Mouse (Mus musculus): Measurements from ENCODE around the gene Bsnd. TPM values are rescaled to one million over a fixed set of nuclear protein-coding genes. Genes with fewer than 3 reads are reported as not detected.

Gene Bsnd
- polyA plus RNA-seq, 1 experiment from 2014 or later = not detected

DNA sequence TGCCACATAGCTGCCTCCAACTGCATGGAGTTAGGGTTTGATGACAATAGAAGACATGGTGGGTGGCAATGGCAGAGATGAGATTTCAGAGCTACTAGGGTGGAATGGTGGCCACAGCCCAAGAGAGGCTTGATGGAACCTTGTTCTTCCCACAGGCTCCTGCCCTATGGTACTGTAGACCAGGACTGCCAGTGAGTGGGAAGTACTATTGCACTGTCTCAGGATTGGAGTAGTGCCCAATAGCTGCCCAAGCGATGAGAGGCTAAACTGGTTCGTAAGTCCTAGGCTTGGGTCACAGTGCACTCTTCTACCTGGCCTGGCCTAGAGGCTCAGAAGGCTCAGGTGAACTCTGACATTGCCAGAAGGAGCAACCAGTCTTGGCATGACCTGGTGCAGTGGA lies 32.9 kb upstream of the Bsnd start:
- Histone ChIP-seq H3K4me2 (no peak overlapping the region), H3K36me3 (ENCODE audit: control insufficient read depth, insufficient read depth, low read length) (no peaks in the 10 kb centered on the region), H3K27ac (ENCODE audit: low read depth, low read length) (no peak overlapping the region), H3K4me1 (replicated peaks; ENCODE audit: control insufficient read depth, insufficient read depth, low read length) (peaks cover 3% of the 10 kb centered on the region), H3K9me3 (ENCODE audit: control insufficient read depth, low read length) (no peaks in the 10 kb centered on the region), H3K27me3 (replicated peaks; ENCODE audit: control insufficient read depth, insufficient read depth, low read length) (no peaks in the 10 kb centered on the region), H3K4me3 (ENCODE audit: low read depth, low read length) (no peak overlapping the region), H3K9ac (ENCODE audit: low read depth, low read length) (no peak overlapping the region)
- DNase-seq (ENCODE audit: low spot score) = no peak
- WGBS = 88% methylated on average over 2 of the region's 2 CpGs
- no peak for ATAC-seq (replicated peaks; ENCODE audit: low FRiP score)

DNA sequence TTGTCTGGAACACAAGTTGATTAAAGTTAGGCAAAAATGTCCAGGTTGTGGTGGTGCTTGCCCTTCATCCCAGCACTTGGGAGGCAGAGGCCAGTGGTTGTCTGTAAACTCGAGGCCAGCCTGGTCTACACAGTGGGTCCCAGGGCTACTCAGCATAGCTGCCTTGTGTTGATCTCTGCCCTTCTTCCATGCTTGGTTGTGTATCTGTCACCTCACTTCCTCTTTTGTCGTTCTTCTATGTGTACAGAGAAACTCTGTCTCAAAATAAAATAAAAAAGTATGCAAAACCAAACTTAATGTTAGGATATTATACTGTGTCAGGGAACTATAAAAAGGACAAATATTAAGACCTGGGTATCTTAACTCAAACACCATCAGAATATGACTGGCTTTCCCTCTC lies 32.0 kb upstream of the Bsnd start:
- no peak for ATAC-seq (replicated peaks; ENCODE audit: low FRiP score)

GRCm38 (mm10) chr4:106522547-106522946 lies 30.5 kb upstream of the Bsnd start:
- H3K4me3 ChIP-seq (ENCODE audit: low read depth, low read length) = no peak overlapping the region
- ATAC-seq (replicated peaks; ENCODE audit: low FRiP score) (no peak), DNase-seq (ENCODE audit: low spot score) (no peak)
- no peak overlapping the region for H3K4me2 ChIP-seq
- H3K36me3 ChIP-seq (ENCODE audit: control insufficient read depth, insufficient read depth, low read length) = no peaks in the 10 kb centered on the region
- 73% methylated on average over 3 of the region's 3 CpGs for WGBS
- no peak overlapping the region for H3K27ac ChIP-seq (ENCODE audit: low read depth, low read length)
- H3K27me3 ChIP-seq (replicated peaks; ENCODE audit: control insufficient read depth, insufficient read depth, low read length) = no peaks in the 10 kb centered on the region
- H3K4me1 ChIP-seq (replicated peaks; ENCODE audit: control insufficient read depth, insufficient read depth, low read length) = no peaks in the 10 kb centered on the region
- no peaks in the 10 kb centered on the region for H3K9me3 ChIP-seq (ENCODE audit: control insufficient read depth, low read length)
- no peak overlapping the region for H3K9ac ChIP-seq (ENCODE audit: low read depth, low read length)

More for the DNA sequence above, 32.0 kb upstream of the Bsnd start:
- Histone ChIP-seq H3K9me3 (ENCODE audit: control insufficient read depth, low read length) (no peaks in the 10 kb centered on the region), H3K27me3 (replicated peaks; ENCODE audit: control insufficient read depth, insufficient read depth, low read length) (no peaks in the 10 kb centered on the region), H3K4me3 (ENCODE audit: low read depth, low read length) (no peak overlapping the region), H3K4me2 (no peak overlapping the region), H3K36me3 (ENCODE audit: control insufficient read depth, insufficient read depth, low read length) (no peaks in the 10 kb centered on the region), H3K27ac (ENCODE audit: low read depth, low read length) (no peak overlapping the region), H3K9ac (ENCODE audit: low read depth, low read length) (no peak overlapping the region), H3K4me1 (replicated peaks; ENCODE audit: control insufficient read depth, insufficient read depth, low read length) (peaks cover 1% of the 10 kb centered on the region)
- DNase-seq (ENCODE audit: low spot score) = no peak
- WGBS = 37% methylated on average over 2 of the region's 2 CpGs

DNA sequence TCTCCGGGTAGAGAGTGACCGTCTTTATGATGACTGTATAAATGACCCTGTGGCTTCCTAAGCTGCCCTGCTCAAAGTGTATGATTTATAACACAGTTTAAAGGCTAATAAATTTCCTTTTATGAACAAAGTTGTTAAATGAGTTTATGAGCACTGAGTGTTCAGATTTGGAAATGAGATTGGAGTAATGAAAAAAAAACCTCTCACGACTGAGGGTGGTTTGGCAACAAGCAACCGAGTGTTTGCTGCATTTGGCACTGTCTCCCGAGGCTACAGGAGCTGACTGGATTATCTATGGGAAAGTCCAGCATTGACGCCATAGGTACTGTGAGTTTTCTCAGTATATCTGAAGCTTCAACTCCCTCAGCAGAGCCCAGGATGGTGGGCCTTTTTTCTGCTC lies 22.5 kb upstream of the Bsnd start:
- 76% methylated on average over 6 of the region's 6 CpGs for WGBS
- no peak for ATAC-seq (replicated peaks; ENCODE audit: low FRiP score)
- Histone ChIP-seq H3K9ac (ENCODE audit: low read depth, low read length) (no peak overlapping the region), H3K27ac (ENCODE audit: low read depth, low read length) (no peak overlapping the region), H3K4me3 (ENCODE audit: low read depth, low read length) (no peak overlapping the region), H3K9me3 (ENCODE audit: control insufficient read depth, low read length) (no peaks in the 10 kb centered on the region), H3K4me1 (replicated peaks; ENCODE audit: control insufficient read depth, insufficient read depth, low read length) (no peaks in the 10 kb centered on the region), H3K36me3 (ENCODE audit: control insufficient read depth, insufficient read depth, low read length) (no peaks in the 10 kb centered on the region), H3K27me3 (replicated peaks; ENCODE audit: control insufficient read depth, insufficient read depth, low read length) (no peaks in the 10 kb centered on the region), H3K4me2 (no peak overlapping the region)
- DNase-seq (ENCODE audit: low spot score) = no peak

- no peak overlapping the region for H3K4me2 ChIP-seq
- no peaks in the 10 kb centered on the region for H3K9me3 ChIP-seq (ENCODE audit: control insufficient read depth, low read length)
- ATAC-seq (replicated peaks; ENCODE audit: low FRiP score) = no peak
- no peak overlapping the region for H3K4me3 ChIP-seq (ENCODE audit: low read depth, low read length)
- H3K36me3 ChIP-seq (ENCODE audit: control insufficient read depth, insufficient read depth, low read length) = no peaks in the 10 kb centered on the region
- H3K9ac ChIP-seq (ENCODE audit: low read depth, low read length) = no peak overlapping the region
- no peaks in the 10 kb centered on the region for H3K4me1 ChIP-seq (replicated peaks; ENCODE audit: control insufficient read depth, insufficient read depth, low read length)
- no peak for DNase-seq (ENCODE audit: low spot score)
- no peak overlapping the region for H3K27ac ChIP-seq (ENCODE audit: low read depth, low read length)
- 74% methylated on average over 4 of the region's 4 CpGs for WGBS
- H3K27me3 ChIP-seq (replicated peaks; ENCODE audit: control insufficient read depth, insufficient read depth, low read length) = no peaks in the 10 kb centered on the region
Observed at GRCm38 (mm10) chr4:106509888-106510287, 17.8 kb upstream of the Bsnd start.

DNA sequence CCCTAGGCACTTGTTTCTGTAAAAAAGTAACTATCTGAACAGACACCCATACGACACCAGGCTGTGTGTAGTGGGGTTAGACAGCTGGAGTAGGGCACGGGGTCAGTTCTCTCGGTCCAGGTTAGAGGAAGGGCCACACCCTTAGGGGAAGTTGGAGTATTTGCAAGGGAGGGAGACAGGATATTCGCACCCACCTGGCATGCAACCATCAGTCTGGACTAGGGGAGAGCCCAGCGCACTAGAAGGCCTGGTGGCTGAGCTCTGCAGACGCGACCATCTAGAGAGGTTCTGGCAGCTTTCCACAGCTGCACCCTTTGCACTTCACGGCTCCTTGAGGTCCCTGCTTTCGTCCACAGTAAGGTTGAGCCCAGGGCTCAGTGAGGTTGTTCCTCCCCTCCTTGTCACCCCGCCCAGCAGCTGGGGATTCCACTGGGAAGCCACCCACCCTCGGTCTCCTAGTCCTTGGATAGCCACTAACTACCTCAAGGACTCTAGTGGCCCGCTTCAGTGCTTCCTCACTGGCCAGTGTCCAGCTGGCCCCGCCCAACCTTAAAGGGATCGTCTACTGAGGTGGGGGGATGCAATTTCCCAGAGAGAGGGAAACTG lies 13.5 kb upstream of the Bsnd start:
- no peak for ATAC-seq (replicated peaks; ENCODE audit: low FRiP score)
- H3K27me3 ChIP-seq (replicated peaks; ENCODE audit: control insufficient read depth, insufficient read depth, low read length) = no peaks in the 10 kb centered on the region
- H3K9me3 ChIP-seq (ENCODE audit: control insufficient read depth, low read length) = no peaks in the 10 kb centered on the region
- DNase-seq (ENCODE audit: low spot score) = no peak
- H3K4me2 ChIP-seq = no peak overlapping the region
- H3K36me3 ChIP-seq (ENCODE audit: control insufficient read depth, insufficient read depth, low read length) = no peaks in the 10 kb centered on the region
- no peaks in the 10 kb centered on the region for H3K4me1 ChIP-seq (replicated peaks; ENCODE audit: control insufficient read depth, insufficient read depth, low read length)
- no peak overlapping the region for H3K9ac ChIP-seq (ENCODE audit: low read depth, low read length)
- H3K27ac ChIP-seq (ENCODE audit: low read depth, low read length) = no peak overlapping the region
- H3K4me3 ChIP-seq (ENCODE audit: low read depth, low read length) = no peak overlapping the region
- WGBS = 67% methylated on average over 14 of the region's 14 CpGs

GRCm38 (mm10) chr4:106503578-106503977 lies 11.5 kb upstream of the Bsnd start:
- Histone ChIP-seq H3K9ac (ENCODE audit: low read depth, low read length) (no peak overlapping the region), H3K27ac (ENCODE audit: low read depth, low read length) (no peak overlapping the region), H3K4me2 (no peak overlapping the region), H3K9me3 (ENCODE audit: control insufficient read depth, low read length) (no peaks in the 10 kb centered on the region), H3K27me3 (replicated peaks; ENCODE audit: control insufficient read depth, insufficient read depth, low read length) (no peaks in the 10 kb centered on the region), H3K4me1 (replicated peaks; ENCODE audit: control insufficient read depth, insufficient read depth, low read length) (no peaks in the 10 kb centered on the region), H3K4me3 (ENCODE audit: low read depth, low read length) (no peak overlapping the region), H3K36me3 (ENCODE audit: control insufficient read depth, insufficient read depth, low read length) (no peaks in the 10 kb centered on the region)
- no peak for DNase-seq (ENCODE audit: low spot score)
- 82% methylated on average over 3 of the region's 3 CpGs for WGBS
- ATAC-seq (replicated peaks; ENCODE audit: low FRiP score) = no peak

- H3K27ac ChIP-seq (ENCODE audit: low read depth, low read length) = no peak overlapping the region
- H3K4me3 ChIP-seq (ENCODE audit: low read depth, low read length) = no peak overlapping the region
- H3K4me2 ChIP-seq = no peak overlapping the region
- no peak overlapping the region for H3K9ac ChIP-seq (ENCODE audit: low read depth, low read length)
- H3K36me3 ChIP-seq (ENCODE audit: control insufficient read depth, insufficient read depth, low read length) = no peaks in the 10 kb centered on the region
- H3K9me3 ChIP-seq (ENCODE audit: control insufficient read depth, low read length) = no peaks in the 10 kb centered on the region
- DNase-seq (ENCODE audit: low spot score) = no peak
- 81% methylated on average over 10 of the region's 10 CpGs for WGBS
- H3K27me3 ChIP-seq (replicated peaks; ENCODE audit: control insufficient read depth, insufficient read depth, low read length) = no peaks in the 10 kb centered on the region
- H3K4me1 ChIP-seq (replicated peaks; ENCODE audit: control insufficient read depth, insufficient read depth, low read length) = no peaks in the 10 kb centered on the region
- ATAC-seq (replicated peaks; ENCODE audit: low FRiP score) = no peak
Observed at GRCm38 (mm10) chr4:106500066-106500465, 8.0 kb upstream of the Bsnd start.

DNA sequence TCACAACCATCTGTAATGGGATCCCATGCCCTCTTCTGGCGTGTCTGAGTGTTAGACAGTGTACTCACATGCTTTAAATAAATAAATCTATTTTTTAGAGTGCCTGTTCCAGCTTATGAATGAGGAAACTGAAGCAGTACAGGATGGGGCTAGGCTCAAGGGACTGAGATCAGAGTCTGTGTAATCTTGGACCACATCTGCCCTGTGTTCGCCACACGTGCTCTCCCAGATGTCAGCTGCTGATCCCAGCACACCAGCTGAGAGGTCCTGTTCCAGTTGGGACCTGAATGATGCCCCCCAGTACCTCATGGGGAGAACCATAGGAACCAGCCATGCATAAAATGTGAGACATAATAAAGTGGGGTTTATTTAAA lies 6.4 kb upstream of the Bsnd start:
- no peak for DNase-seq (ENCODE audit: low spot score)
- H3K27me3 ChIP-seq (replicated peaks; ENCODE audit: control insufficient read depth, insufficient read depth, low read length) = no peaks in the 10 kb centered on the region
- H3K36me3 ChIP-seq (ENCODE audit: control insufficient read depth, insufficient read depth, low read length) = no peaks in the 10 kb centered on the region
- ATAC-seq (replicated peaks; ENCODE audit: low FRiP score) = no peak
- WGBS = 32% methylated on average over 3 of the region's 3 CpGs
- H3K4me2 ChIP-seq = no peak overlapping the region
- no peaks in the 10 kb centered on the region for H3K4me1 ChIP-seq (replicated peaks; ENCODE audit: control insufficient read depth, insufficient read depth, low read length)
- no peak overlapping the region for H3K9ac ChIP-seq (ENCODE audit: low read depth, low read length)
- no peak overlapping the region for H3K27ac ChIP-seq (ENCODE audit: low read depth, low read length)
- no peak overlapping the region for H3K4me3 ChIP-seq (ENCODE audit: low read depth, low read length)
- no peaks in the 10 kb centered on the region for H3K9me3 ChIP-seq (ENCODE audit: control insufficient read depth, low read length)

Data from liver, embryonic 11.5 days (tissue).